Mouse (Mus musculus): ENCODE data around the gene Cdk8. TPM values are rescaled to one million over a fixed set of nuclear protein-coding genes. Genes with fewer than 3 reads are reported as not detected.

The Cdk8 gene
- polyA plus RNA-seq, 1 experiment from 2014 or later, result 25.7 TPM

GRCm38 (mm10) chr5:146298807-146299519, 67.9 kb downstream of the Cdk8 start:
- Histone ChIP-seq H3K4me3 (replicated peaks; ENCODE audit: low read length) (no peak overlapping the region), H3K4me2 (replicated peaks) (no peak overlapping the region), H3K27ac (no peak overlapping the region; the same call in 1 of the 2 replicates), H3K27me3 (ENCODE audit: control insufficient read depth, insufficient read depth, low read length) (no peaks in the 10 kb centered on the region), H3K36me3 (replicated peaks; ENCODE audit: control insufficient read depth, insufficient read depth) (peaks cover 79% of the 10 kb centered on the region), H3K9me3 (ENCODE audit: control insufficient read depth, low read length) (no peaks in the 10 kb centered on the region), H3K4me1 (replicated peaks; ENCODE audit: control insufficient read depth, insufficient read depth, low read length) (no peaks in the 10 kb centered on the region), H3K9ac (no peak overlapping the region)
- 79% methylated on average over 13 of the region's 13 CpGs for WGBS
- DNase-seq (ENCODE audit: low spot score), result no peak
- no peak for ATAC-seq (ENCODE audit: low FRiP score)

GRCm38 (mm10) chr5:146299520-146299870, 68.5 kb downstream of the Cdk8 start:
- WGBS, result 77% methylated on average over 8 of the region's 8 CpGs
- H3K9ac ChIP-seq, result no peak overlapping the region
- no peak for ATAC-seq (ENCODE audit: low FRiP score)
- no peaks in the 10 kb centered on the region for H3K4me1 ChIP-seq (replicated peaks; ENCODE audit: control insufficient read depth, insufficient read depth, low read length)
- DNase-seq (ENCODE audit: low spot score), result no peak
- H3K4me3 ChIP-seq (replicated peaks; ENCODE audit: low read length), result no peak overlapping the region
- H3K9me3 ChIP-seq (ENCODE audit: control insufficient read depth, low read length), result no peaks in the 10 kb centered on the region
- no peak overlapping the region for H3K4me2 ChIP-seq (replicated peaks)
- H3K36me3 ChIP-seq (replicated peaks; ENCODE audit: control insufficient read depth, insufficient read depth), result peaks cover 84% of the 10 kb centered on the region
- H3K27ac ChIP-seq, result no peak overlapping the region
- no peaks in the 10 kb centered on the region for H3K27me3 ChIP-seq (ENCODE audit: control insufficient read depth, insufficient read depth, low read length)

GRCm38 (mm10) chr5:146303470-146303869, 72.4 kb downstream of the Cdk8 start:
- Histone ChIP-seq H3K4me1 (replicated peaks; ENCODE audit: control insufficient read depth, insufficient read depth, low read length) (no peaks in the 10 kb centered on the region), H3K4me2 (replicated peaks) (no peak overlapping the region), H3K27ac (no peak overlapping the region), H3K9me3 (ENCODE audit: control insufficient read depth, low read length) (no peaks in the 10 kb centered on the region), H3K27me3 (ENCODE audit: control insufficient read depth, insufficient read depth, low read length) (no peaks in the 10 kb centered on the region), H3K4me3 (replicated peaks; ENCODE audit: low read length) (no peak overlapping the region), H3K36me3 (replicated peaks; ENCODE audit: control insufficient read depth, insufficient read depth) (peaks cover 53% of the 10 kb centered on the region), H3K9ac (no peak overlapping the region)
- no peak for ATAC-seq (ENCODE audit: low FRiP score)
- peak; percentile 40 for DNase-seq (ENCODE audit: low spot score)
- 87% methylated on average over 5 of the region's 5 CpGs for WGBS

GRCm38 (mm10) chr5:146307046-146307743, 76.2 kb downstream of the Cdk8 start:
- H3K36me3 ChIP-seq (replicated peaks; ENCODE audit: control insufficient read depth, insufficient read depth), result peaks cover 20% of the 10 kb centered on the region
- no peaks in the 10 kb centered on the region for H3K9me3 ChIP-seq (ENCODE audit: control insufficient read depth, low read length)
- WGBS, result 88% methylated on average over 8 of the region's 8 CpGs
- H3K27me3 ChIP-seq (ENCODE audit: control insufficient read depth, insufficient read depth, low read length), result no peaks in the 10 kb centered on the region
- H3K9ac ChIP-seq, result no peak overlapping the region
- H3K4me2 ChIP-seq (replicated peaks), result no peak overlapping the region
- no peak overlapping the region for H3K27ac ChIP-seq
- DNase-seq (ENCODE audit: low spot score) (no peak), ATAC-seq (ENCODE audit: low FRiP score) (no peak)
- no peak overlapping the region for H3K4me3 ChIP-seq (replicated peaks; ENCODE audit: low read length)
- H3K4me1 ChIP-seq (replicated peaks; ENCODE audit: control insufficient read depth, insufficient read depth, low read length), result no peaks in the 10 kb centered on the region

GRCm38 (mm10) chr5:146307744-146308096, 76.7 kb downstream of the Cdk8 start:
- Histone ChIP-seq H3K36me3 (replicated peaks; ENCODE audit: control insufficient read depth, insufficient read depth) (peaks cover 20% of the 10 kb centered on the region), H3K9me3 (ENCODE audit: control insufficient read depth, low read length) (no peaks in the 10 kb centered on the region), H3K9ac (no peak overlapping the region), H3K4me2 (replicated peaks) (no peak overlapping the region), H3K4me3 (replicated peaks; ENCODE audit: low read length) (no peak overlapping the region), H3K27me3 (ENCODE audit: control insufficient read depth, insufficient read depth, low read length) (no peaks in the 10 kb centered on the region), H3K4me1 (replicated peaks; ENCODE audit: control insufficient read depth, insufficient read depth, low read length) (no peaks in the 10 kb centered on the region), H3K27ac (no peak overlapping the region)
- ATAC-seq (ENCODE audit: low FRiP score) (no peak), DNase-seq (ENCODE audit: low spot score) (no peak)
- WGBS, result 94% methylated on average over 4 of the region's 4 CpGs

GRCm38 (mm10) chr5:146314538-146314937, 83.5 kb downstream of the Cdk8 start:
- Histone ChIP-seq H3K4me3 (replicated peaks; ENCODE audit: low read length) (no peak overlapping the region), H3K4me2 (replicated peaks) (no peak overlapping the region), H3K27me3 (ENCODE audit: control insufficient read depth, insufficient read depth, low read length) (no peaks in the 10 kb centered on the region), H3K27ac (no peak overlapping the region), H3K36me3 (replicated peaks; ENCODE audit: control insufficient read depth, insufficient read depth) (no peaks in the 10 kb centered on the region), H3K9me3 (ENCODE audit: control insufficient read depth, low read length) (no peaks in the 10 kb centered on the region), H3K4me1 (replicated peaks; ENCODE audit: control insufficient read depth, insufficient read depth, low read length) (0 out of 2 replicates have a peak, but pooled peaks cover 8% of the 10 kb centered on the region), H3K9ac (no peak overlapping the region)
- ATAC-seq (ENCODE audit: low FRiP score) (no peak), DNase-seq (ENCODE audit: low spot score) (no peak)
- 90% methylated on average over 6 of the region's 6 CpGs for WGBS

- H3K4me1 ChIP-seq (replicated peaks; ENCODE audit: control insufficient read depth, insufficient read depth, low read length), result 0 out of 2 replicates have a peak, but pooled peaks cover 8% of the 10 kb centered on the region
- H3K27ac ChIP-seq, result peak overlapping the region; percentile 54; the same call in 1 of the 2 replicates
- no peaks in the 10 kb centered on the region for H3K27me3 ChIP-seq (ENCODE audit: control insufficient read depth, insufficient read depth, low read length)
- H3K9ac ChIP-seq, result no peak overlapping the region
- H3K4me3 ChIP-seq (replicated peaks; ENCODE audit: low read length), result no peak overlapping the region
- peak; percentile 41; the same call in 1 of the 2 replicates for ATAC-seq (ENCODE audit: low FRiP score)
- no peak overlapping the region; the same call in 1 of the 2 replicates for H3K4me2 ChIP-seq (replicated peaks)
- no peaks in the 10 kb centered on the region for H3K9me3 ChIP-seq (ENCODE audit: control insufficient read depth, low read length)
- WGBS, result 51% methylated on average over 14 of the region's 14 CpGs
- no peaks in the 10 kb centered on the region for H3K36me3 ChIP-seq (replicated peaks; ENCODE audit: control insufficient read depth, insufficient read depth)
- no peak for DNase-seq (ENCODE audit: low spot score)
Measured at GRCm38 (mm10) chr5:146315268-146315921, 84.4 kb downstream of the Cdk8 start.

GRCm38 (mm10) chr5:146316316-146316715, 85.3 kb downstream of the Cdk8 start:
- H3K4me2 ChIP-seq (replicated peaks), result no peak overlapping the region
- 90% methylated on average over 5 of the region's 5 CpGs for WGBS
- no peaks in the 10 kb centered on the region for H3K36me3 ChIP-seq (replicated peaks; ENCODE audit: control insufficient read depth, insufficient read depth)
- H3K4me1 ChIP-seq (replicated peaks; ENCODE audit: control insufficient read depth, insufficient read depth, low read length), result 0 out of 2 replicates have a peak, but pooled peaks cover 8% of the 10 kb centered on the region
- H3K27ac ChIP-seq, result no peak overlapping the region
- H3K9me3 ChIP-seq (ENCODE audit: control insufficient read depth, low read length), result no peaks in the 10 kb centered on the region
- ATAC-seq (ENCODE audit: low FRiP score) (no peak), DNase-seq (ENCODE audit: low spot score) (no peak)
- no peaks in the 10 kb centered on the region for H3K27me3 ChIP-seq (ENCODE audit: control insufficient read depth, insufficient read depth, low read length)
- no peak overlapping the region for H3K4me3 ChIP-seq (replicated peaks; ENCODE audit: low read length)
- no peak overlapping the region for H3K9ac ChIP-seq

GRCm38 (mm10) chr5:146318051-146318450, 87.0 kb downstream of the Cdk8 start:
- Histone ChIP-seq H3K4me3 (replicated peaks; ENCODE audit: low read length) (no peak overlapping the region), H3K36me3 (replicated peaks; ENCODE audit: control insufficient read depth, insufficient read depth) (no peaks in the 10 kb centered on the region), H3K4me2 (replicated peaks) (no peak overlapping the region), H3K27ac (no peak overlapping the region), H3K27me3 (ENCODE audit: control insufficient read depth, insufficient read depth, low read length) (no peaks in the 10 kb centered on the region), H3K9me3 (ENCODE audit: control insufficient read depth, low read length) (no peaks in the 10 kb centered on the region), H3K9ac (no peak overlapping the region), H3K4me1 (replicated peaks; ENCODE audit: control insufficient read depth, insufficient read depth, low read length) (0 out of 2 replicates have a peak, but pooled peaks cover 8% of the 10 kb centered on the region)
- 80% methylated on average over 5 of the region's 5 CpGs for WGBS
- no peak for ATAC-seq (ENCODE audit: low FRiP score)
- no peak for DNase-seq (ENCODE audit: low spot score)
